Mouse (Mus musculus) cerebellum, adult 11-12 months (tissue): ENCODE results near the gene Id2.

Experiments
- DNase-seq: peaks from one replicate; pipeline ENCODE4 v3.0.0; 2022

The Id2 gene

DNA sequence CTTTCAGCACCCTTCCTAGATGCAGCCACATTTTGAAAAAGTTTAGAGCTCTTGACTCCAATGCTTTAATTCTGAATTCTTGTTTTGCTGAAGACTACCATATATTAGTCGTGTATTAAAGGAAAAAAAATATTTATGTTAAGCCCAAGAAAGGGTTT is at the start of gene Id2:
Gene Id2, minus strand, starts transcription at position 89 of the 158 bp plus-strand sequence.
- DNase-seq = no peak

DNA sequence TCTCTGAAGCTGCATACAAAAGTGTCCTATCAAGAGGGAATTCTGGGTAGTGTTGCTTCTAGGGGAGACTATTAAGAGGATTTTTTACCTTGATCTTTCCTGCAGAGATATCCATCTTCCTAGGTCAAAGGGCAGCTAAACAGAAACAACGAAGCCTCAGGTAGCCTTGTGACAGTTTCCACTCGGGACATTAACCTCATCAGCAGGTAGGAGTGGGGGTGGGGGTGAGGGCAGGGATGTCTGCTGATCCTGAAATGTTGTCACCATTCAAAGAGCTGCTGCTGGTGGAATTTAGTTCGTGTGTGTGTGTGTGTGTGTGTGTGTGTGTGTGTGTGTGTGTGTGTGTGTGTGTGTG is 48.4 kb upstream of the Id2 start:
- no peak for DNase-seq

GRCm38 (mm10) chr12:25144591-25145343 is 47.8 kb upstream of the Id2 start:
- DNase-seq = no peak

DNA sequence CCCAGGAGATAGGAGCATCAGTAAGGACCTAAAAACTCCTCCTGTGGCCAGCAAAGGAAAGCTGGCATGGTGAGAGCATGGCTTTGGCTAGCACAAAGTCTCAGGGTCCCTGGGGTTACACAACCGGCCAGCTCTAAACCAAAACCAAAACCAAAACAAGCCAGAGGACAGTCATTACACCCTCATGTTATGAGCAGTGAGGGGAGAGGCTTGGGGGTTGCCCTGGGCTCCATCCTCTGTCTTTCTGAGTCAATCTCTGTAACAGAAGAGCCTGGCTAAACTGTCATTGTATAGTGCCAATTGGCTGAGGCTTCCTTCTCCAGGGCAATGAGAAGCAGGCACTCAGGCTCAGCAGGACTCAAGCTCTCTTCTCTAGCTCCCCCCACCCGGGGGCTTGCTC is 46.6 kb upstream of the Id2 start:
- no peak for DNase-seq

- DNase-seq = no peak
Observed at GRCm38 (mm10) chr12:25142251-25142650, 45.3 kb upstream of the Id2 start.

DNA sequence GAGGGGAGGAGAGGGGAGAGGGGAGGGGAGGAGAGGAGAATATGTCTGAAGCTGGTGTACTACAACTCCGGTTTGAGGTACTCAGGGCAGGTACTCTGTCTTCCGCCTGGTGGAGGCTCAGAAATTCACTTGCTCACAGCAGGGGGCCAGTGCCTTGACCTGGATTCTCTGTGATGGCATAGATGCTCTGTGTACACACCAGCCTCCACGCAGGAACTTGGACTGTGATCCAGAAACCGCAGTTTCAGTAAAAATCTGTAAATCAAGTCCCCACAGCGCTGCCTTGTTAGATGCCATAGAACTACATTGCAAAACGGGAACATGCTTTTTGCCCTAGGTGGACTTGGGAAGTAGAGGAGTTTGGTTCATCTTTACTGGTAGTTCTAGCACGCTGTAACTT is 44.4 kb upstream of the Id2 start:
- DNase-seq = no peak

DNA sequence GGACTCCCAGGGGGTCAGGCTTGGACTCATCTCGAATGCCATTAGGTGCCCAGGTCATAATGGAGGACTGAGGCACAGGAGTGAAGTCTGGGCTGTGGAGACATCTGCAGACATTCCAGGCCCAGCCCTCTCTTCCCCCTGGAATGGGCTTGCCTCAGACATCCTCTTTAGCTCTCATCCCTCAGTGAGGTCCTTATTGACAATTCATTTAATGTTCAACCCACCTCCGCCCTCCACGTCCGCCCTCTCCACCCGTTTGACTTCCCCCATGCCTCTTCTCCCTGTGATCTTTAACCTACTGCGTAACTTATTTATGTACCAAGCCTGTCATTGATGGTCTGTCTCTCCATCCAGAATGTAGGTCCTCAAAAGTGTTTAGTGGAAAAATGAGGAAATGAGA is 43.2 kb upstream of the Id2 start:
- DNase-seq = no peak

GRCm38 (mm10) chr12:25138616-25139015 is 41.7 kb upstream of the Id2 start:
- no peak for DNase-seq

DNA sequence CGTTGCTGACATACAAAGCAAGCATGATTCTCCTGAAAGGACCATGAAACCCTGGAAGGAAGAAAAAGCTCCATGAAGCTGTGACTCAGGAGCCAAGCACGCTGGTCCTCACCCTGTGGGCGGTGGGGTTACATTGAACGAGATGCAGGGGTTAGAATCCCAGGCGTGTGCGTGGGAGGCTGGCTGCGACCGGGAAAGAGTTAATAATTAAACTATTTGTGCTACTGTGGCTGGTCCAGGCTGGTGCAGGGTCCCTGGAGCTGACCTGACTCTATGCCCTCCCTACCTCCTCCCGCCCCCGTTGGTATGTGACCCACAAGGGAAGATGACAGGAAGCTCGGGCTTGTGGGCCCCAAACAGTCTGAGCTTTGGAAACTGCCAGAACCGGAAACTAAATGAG is 35.1 kb upstream of the Id2 start:
- DNase-seq = no peak

DNA sequence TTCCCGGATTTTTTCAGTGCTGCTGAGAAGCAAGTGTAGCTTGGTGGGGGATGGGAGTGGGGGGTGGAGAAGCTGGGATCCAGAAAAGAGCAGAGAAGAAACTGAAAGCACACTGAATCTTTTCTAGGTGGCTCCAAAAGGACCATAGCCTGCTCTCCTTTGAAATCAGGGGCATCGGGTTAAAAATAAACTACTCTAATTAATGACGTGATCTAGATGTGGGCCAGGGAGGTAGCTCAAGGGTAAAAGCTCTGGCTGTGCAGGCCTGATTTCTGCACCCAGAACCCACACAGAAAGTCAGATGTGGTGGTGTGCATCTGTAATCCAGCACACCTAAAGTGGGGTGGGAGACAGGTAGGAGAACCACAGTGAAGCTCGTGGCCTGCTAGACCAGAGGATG is 30.7 kb upstream of the Id2 start:
- no peak for DNase-seq

DNA sequence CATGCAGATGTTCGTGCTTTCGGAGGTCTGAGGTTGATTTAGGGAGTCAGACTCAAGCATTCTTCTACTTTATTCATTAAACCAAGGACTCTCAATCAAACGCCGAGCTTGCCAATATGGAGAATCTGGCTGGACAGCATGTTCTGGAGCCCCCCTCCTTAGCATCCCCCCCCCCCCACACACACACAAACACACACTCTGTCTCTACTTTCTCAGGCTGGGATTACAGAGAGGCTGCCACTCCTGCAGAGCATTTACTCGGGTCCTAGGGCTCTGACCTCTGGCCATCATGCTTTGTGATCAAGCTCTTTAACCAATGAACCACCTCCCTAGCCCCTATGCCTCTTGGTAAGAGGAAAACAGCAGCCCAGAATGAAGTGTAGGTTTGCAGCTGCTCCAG is 29.3 kb upstream of the Id2 start:
- no peak for DNase-seq

DNA sequence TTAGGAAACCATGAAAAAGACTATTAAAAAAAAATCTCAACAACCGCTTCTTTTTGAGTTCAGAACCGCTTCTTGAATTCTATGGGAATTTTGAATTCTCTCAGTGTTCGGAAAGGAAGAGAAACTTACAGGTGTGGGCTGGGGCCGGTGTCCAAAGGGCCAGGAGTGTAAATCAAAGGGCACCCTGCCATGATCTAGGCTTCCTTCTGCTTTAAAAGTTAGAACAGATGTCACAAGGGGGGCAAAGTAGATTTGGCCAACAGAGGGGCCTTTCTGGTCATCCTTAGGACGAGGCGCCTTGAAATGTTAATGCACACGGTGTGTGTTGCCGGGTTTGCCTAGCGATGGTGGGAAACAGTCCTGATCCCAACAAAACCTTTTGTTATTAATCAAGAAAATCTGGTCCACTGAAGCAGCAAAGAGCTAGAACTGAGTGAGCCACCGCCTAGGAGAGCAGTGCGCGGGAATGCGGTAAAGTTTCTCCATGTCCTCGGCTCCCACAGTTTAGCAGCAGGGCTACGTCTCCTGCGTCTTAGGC is 28.4 kb upstream of the Id2 start:
- no peak for DNase-seq

DNA sequence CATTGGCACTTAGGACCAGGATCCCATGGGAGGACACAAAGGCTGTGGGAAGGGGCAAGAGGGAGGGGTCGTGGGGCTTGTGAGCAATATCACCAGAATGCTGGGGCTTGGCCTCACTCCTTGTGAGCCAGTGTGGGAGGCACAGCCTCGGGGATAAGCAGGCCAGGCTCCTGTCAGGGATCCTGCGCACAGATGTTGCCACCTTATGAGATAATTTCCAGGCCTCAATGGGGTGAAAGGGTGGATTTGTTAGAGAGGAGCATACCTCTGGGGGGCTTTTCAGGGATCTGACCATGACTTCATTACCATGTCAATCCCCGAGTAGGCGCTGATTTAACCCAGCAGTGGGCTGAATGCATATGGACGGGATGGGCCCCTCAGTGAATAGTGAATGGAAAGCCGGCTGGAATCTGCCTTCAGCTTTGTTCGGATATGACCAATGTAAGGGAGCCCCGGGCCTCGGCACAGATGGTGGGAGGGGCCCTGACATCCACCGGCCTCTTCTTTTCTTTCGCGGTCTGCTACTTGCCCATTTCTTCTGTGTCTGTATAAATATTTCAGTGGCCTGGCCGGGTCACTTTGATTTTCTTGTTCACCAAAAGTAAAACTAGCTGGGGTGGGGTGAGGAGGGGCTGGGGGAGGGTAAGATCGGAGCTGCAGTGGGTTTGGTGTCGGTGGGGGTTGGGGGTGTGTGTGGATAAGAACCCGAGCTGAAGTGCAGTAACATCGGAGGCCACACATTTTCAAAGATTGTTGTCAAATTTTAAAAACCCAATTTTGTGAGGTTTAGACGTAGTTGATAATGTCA is 27.7 kb upstream of the Id2 start:
- no peak for DNase-seq

DNA sequence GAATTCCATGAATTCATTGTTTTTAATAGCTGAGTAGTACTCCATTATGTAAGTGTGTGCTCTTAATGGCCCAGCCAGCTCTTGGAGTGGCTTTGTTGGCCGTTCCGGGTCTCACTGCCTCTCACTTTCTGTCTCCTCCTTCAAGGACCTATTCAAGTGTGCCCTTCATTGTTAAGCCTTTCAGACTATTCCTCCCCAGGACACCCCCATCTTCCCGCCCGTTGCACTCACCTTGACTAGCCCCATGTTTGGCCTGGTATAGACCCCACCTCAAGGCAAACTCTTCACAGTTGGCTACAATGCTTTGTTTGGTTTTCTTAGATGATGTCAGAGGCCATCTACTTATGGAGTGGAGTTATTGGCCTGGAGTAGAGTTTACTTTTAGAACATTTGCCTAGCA is 23.8 kb upstream of the Id2 start:
- DNase-seq = no peak

- no peak for DNase-seq
Observed at GRCm38 (mm10) chr12:25119278-25119677, 22.3 kb upstream of the Id2 start.

DNA sequence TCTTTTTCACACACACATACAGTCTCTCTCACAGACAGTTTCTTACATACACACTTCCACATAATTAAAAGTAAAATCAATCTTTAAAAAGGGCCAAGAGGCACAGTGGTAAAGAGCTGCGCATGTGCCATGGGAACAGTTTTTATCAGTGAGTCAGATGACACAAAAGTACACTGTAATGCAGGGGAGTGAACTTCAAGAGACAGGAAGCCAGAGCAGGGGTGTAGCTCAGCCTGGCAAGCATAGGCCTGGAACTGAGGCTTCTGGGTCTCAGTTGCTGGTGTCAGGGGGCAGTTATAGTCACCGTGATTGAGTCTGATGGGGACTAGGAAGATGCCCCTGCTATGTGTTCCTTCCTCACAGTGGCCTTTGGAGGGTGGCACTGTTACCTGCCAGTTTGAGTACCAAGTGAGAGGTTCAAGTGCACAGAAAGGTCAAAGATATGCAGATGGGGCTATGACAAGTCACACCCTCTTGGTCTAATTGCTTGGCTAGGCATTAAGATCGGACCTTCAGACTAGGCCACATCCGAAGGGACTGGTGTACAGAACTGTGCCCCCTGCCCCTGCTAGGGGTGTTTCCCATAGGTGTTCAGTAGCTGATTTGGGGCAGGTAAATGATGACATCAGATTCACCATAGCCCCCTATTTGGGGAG is 21.0 kb upstream of the Id2 start:
- no peak for DNase-seq

DNA sequence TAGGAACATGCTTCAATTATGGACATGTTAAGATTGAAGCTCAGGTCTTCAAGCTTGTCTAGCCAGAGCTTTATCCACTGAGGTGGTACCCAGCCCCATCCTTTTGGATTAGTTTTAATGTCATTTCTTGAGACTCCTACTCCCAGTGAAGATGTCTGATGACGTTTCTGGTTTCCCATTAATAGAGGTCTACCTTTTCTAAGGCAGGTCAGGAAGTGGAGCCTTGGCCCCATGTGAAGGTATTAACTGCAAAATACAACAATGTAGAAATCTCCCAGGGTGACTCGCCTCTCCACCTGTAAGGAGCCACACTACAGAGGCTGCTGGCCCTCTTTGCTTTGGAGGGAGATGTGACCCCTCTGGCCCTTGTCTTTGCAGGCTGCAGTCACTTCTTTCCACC is 19.2 kb upstream of the Id2 start:
- no peak for DNase-seq

GRCm38 (mm10) chr12:25114426-25114825 is 17.5 kb upstream of the Id2 start:
- no peak for DNase-seq

DNA sequence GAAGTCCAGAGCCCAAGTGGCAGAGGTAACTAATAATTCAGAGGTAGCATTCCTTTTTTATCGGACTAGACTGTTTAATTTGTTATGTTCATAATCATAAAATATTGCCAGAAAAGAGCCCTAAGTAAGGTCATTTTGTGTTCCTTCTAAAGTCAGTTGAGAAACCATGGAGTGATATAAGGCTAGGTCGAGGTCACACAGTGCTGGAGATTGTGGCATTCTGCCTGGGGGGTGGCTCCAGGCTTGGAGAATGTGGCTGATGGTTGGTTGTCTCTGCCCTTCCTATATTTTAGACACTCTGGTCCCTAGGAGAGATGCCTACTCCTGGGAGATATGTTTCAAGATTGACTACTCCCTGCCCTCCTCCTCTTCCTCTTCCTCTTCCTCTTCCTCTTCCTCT is 16.4 kb upstream of the Id2 start:
- no peak for DNase-seq

DNA sequence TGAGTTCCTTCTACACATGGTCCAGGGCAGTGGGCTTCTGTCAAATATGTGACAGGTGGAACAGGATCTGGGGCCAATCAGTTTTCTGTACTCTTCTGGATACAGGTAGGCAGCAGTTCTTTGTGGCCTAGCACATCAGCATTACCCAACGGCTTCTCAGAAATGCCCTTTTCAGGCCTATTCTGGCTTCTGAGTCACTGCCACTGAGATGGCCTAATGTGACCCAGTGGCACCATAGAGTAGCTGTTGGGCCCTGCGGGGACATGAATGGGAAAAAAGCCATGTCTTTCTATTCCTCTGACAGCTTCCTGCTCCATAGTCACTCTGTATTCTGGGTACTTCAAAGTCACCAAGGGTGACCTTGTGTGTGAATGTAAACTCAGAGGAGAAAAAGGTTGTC is 15.9 kb upstream of the Id2 start:
- DNase-seq = no peak

DNA sequence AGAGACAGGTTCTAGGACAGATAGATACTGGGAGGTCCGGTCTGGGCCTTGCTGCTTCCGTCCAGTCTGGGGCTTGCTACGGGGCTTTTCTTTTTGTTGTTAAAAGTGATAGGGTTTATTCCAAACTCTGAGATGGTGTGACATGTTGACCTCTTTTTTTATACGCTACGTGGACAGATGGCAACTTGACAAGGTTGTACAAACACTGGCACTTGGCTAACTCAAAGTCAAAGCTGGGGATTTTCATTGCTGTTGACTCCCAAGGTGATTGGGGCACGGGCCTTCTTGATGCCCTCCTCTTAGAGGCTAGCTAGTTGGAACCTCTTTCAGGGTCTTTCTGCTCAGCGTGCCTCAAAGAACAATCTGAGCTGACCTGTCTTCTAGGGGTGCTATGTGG is 13.7 kb upstream of the Id2 start:
- DNase-seq = no peak

DNA sequence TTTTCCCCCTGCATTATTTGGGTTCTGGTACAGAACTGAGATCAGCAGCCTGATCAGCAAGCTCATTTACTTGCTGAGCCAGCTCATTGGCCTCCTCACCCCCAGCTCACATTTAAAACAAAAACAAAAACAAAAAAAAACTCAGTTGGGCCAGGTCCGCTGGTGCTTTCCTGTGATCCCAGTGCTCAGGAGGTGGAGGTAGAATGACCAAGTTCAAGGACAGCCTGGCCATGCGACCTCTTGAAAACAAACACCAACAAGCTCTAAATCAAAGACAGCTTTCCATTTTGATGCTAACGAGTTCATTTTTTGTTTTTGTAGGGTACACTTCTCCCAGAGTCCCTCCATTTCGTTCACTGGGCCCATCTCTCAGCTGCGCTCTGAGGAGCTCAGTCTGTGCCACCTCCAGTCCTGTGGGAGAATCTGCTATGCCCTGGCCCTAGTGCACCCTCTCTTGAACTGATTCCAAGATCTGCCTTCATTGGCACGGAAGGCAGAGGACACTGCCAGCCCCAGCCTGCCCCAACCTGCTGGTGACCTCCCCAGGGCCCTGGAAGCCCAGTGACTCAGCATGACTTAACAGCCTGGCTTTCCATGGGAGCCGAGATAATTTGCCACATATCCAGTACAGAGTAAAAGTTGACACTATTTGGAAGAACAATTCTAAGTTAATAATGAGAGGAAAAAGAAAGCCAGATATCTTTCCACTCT is 13.2 kb upstream of the Id2 start:
- peak; percentile 17 for DNase-seq

- no peak for DNase-seq
Observed at GRCm38 (mm10) chr12:25108865-25109264, 11.9 kb upstream of the Id2 start.

GRCm38 (mm10) chr12:25104541-25104940 is 7.6 kb upstream of the Id2 start:
- no peak for DNase-seq
